Mouse (Mus musculus) T-helper 2 cell (primary cell): Measurements from ENCODE around the gene Tnrc18.

ENCODE experiments used
- in situ Hi-C: fragments of 300-600 bp; cut with MboI, MseI; formaldehyde crosslinking; loops from one replicate; pipeline ENCODE4 v1.15.1; 2025; ENCODE audit warnings: high pct_unique_total_duplicates

The Tnrc18 gene

GRCm38 (mm10) chr5:142726748-142727147 is 90.7 kb downstream of the Tnrc18 start:
- in situ Hi-C loops = no loop called here

DNA sequence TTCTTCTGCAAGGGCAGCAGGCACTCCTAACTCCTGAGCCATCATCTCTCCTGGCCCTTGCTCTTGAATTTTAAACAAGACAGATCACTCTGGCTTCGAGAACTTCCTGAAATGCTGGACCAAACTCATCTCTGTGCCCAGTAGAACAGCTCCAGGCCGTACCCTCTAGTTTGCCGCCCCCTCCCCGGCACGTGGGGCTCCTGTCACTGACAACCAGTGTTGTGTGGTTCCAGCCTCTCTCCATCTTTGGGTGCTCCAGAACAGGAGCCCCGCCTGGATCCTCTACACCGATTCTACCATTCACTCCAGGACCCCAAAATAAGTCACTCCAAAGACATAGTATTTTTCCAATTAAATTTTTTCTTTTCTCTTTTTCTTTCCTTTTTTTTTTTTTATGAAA is 93.2 kb downstream of the Tnrc18 start:
- in situ Hi-C loops = no loop called here

DNA sequence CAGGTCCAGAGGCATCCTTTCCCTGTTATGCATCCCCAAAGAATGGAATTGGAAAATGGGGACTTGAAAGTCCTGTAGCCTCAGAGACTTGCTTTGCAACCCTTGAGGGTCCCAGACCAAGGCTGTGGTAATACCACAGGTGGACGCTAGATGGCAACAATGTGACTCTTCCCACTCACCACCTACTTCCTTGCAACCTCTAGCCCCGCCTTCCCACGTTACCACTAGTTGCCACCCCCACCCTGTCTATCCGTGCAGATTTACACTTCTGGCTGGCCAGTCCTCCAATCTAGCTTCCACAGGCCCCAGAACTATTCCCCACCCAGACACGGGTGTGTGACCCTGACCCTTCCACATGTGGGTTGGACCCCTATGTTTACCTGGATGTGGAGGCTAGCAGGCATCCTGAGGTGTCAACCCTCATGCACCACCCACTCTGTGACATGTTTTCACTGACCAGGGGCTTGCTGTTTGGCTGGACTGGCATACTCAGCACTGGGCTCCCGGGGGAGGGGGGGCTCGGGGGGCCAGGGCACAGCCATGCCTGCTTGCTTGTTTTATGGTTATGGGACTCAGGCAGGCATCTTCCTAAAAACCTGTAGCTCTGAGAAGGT is 93.8 kb downstream of the Tnrc18 start:
- in situ Hi-C loops = no loop called here

- in situ Hi-C loops = no loop called here
These were observed 97.6 kb downstream of the Tnrc18 start for GRCm38 (mm10) chr5:142719897-142720296.

GRCm38 (mm10) chr5:142718486-142718885 is 99.0 kb downstream of the Tnrc18 start:
- in situ Hi-C loops = no loop called here

DNA sequence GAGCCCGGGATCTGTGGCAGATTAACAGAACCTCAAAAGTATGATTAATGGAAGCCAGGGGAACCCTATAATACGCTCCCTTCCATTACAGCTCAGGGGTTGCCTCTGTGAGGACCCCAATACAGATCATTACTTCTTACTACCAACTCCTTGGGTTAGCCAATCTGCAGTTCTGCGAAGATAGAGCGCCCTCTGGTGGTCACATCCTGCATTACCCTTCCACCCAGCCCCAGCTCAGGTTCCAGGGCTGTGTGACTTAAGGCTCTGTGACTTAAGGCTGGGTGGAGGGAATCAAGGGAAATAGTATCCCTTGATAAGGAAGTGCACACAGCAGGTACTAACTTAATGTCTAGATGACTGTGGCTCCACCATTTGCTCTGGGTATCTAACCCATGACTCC is 99.4 kb downstream of the Tnrc18 start:
- in situ Hi-C loops = no loop called here

DNA sequence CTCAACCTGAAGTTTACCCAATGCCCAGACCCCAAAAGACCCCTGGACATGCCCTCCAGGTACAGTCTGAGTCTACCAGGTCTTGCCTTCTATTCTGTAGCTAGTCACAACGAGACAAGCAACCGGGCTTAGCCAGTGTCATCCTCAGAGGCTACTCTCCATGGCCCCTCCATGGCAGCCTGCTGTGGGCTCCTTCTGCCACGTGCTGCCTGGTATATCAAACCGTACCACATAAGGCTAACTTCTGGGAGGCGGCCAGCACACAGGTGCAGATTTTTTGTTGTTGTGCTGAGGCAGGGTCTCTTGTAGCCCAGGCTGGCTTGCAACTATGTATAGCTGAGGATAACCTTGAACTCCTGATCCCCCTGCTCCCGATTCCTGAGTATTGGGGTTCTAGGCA is 101.4 kb downstream of the Tnrc18 start:
- in situ Hi-C loops = no loop called here

DNA sequence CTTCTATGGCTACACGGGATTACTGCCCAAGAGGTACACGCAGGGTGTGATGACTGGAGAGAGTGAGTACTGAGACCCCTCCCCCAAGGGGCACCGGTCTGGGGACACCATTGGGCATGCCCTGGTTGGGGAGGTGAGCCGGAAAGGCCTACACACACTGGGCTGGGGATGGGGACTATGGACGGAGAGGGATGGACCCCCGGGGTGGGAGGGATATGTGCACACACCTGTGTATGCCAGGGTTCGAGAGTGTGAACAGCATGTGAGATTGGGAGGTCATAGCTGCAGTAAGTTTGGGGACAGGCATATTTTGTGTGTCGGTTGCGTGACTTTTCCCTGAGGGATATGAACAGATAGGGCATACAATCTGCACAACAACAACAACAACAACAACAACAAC is 102.4 kb downstream of the Tnrc18 start:
- in situ Hi-C loops = no loop called here

GRCm38 (mm10) chr5:142713966-142714365 is 103.5 kb downstream of the Tnrc18 start:
- in situ Hi-C loops = no loop called here

DNA sequence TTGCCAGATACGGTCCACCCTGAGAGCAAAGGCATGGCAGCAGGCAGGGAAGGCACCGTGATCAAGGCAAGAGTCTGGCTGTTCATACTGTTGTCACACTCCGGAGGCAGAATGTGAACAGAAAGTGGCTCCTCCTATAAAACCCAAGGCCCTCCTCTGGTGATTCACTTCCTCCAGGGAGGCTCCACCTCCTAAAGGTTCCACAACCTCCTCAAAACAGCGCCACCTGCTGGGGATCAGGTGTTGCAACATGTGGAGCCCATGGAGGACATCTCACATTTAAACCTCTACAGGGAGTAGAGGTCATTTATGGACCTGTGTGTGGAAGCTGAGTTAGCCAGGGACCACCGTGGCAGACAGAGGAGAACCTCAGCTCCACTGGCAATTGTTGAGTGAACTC is 105.1 kb downstream of the Tnrc18 start:
- in situ Hi-C loops = no loop called here

DNA sequence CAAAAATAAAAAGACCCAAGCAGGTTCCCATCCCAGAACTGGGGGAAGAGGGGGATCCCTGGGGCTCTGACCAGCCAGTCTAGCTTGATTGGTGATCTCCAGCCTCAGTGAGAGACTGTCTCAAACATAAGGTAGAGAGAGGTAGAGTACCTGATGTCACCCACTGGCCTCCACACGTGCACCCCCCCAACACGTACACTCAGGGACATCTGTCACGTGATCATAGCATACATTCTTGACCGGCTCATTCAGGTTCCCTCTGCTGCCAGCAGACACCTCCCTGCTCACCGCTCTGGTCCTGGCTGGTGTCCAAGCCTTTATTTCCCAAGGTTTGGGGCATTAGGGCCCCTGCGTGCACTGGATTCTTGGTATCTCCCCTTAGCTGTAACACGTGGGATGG is 108.0 kb downstream of the Tnrc18 start:
- in situ Hi-C loops = no loop called here

- in situ Hi-C loops = no loop called here
These were observed 109.8 kb downstream of the Tnrc18 start for GRCm38 (mm10) chr5:142707709-142708108.

- in situ Hi-C loops = no loop called here
These were observed 113.9 kb downstream of the Tnrc18 start for GRCm38 (mm10) chr5:142703569-142703968.

- in situ Hi-C loops = no loop called here
These were observed 114.8 kb downstream of the Tnrc18 start for GRCm38 (mm10) chr5:142702511-142703138.

GRCm38 (mm10) chr5:142701651-142702510 is 115.6 kb downstream of the Tnrc18 start:
- in situ Hi-C loops = no loop called here

GRCm38 (mm10) chr5:142700842-142701589 is 116.4 kb downstream of the Tnrc18 start:
- in situ Hi-C loops = no loop called here

- in situ Hi-C loops = no loop called here
These were observed 119.7 kb downstream of the Tnrc18 start for GRCm38 (mm10) chr5:142697742-142698141.

- in situ Hi-C loops = no loop called here
These were observed 120.6 kb downstream of the Tnrc18 start for GRCm38 (mm10) chr5:142696865-142697264.

DNA sequence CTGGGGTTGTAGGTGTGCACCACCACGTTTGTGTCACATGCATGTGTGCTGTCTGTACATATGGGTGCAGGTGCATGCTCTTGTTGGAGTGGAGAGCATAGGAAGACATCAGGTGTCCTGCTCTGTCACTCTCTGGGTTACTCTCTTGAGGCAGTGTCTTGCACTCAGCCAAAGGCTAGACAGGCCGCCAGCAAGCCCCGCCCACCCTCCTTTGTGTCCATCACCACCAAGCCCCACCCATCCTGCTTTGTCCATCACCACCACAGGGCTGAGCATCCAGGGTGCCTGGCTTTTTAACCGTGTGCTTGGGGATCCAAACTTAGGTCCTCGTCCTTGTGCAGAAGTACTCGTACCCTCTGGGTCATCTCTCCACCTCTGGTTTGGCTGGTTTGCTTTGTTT is 121.2 kb downstream of the Tnrc18 start:
- in situ Hi-C loops = no loop called here

- in situ Hi-C loops = no loop called here
These were observed 122.7 kb downstream of the Tnrc18 start for GRCm38 (mm10) chr5:142694627-142695340.

GRCm38 (mm10) chr5:142693738-142694430 is 123.6 kb downstream of the Tnrc18 start:
- in situ Hi-C loops = no loop called here
